Mouse (Mus musculus) embryonic facial prominence, embryonic 11.5 days (tissue): ENCODE results near the gene Ptpn18. TPM values are rescaled to one million over a fixed set of nuclear protein-coding genes. Genes with fewer than 3 reads are reported as not detected.
A peak's percentile ranks its signal among the peaks of the same experiment; 100 is the strongest.

Experiments
- ATAC-seq: fragments of 200-750 bp; cut with Nextera tagmentation; replicated peaks from 2 replicates; pipeline ENCODE4 v1.8.0; 2017; ENCODE audit warnings: low read depth; ENCODE audit not compliant: insufficient number of reproducible peaks, low FRiP score, low TSS enrichment
- DNase-seq: peaks from one replicate; pipeline ENCODE4 v3.0.0-alpha.2; 2015; ENCODE audit warnings: low spot score
- H3K27ac ChIP-seq: fragments of 300-500 bp; sonication (generic); replicated peaks from 2 replicates; pipeline ENCODE4 v1.5.1; 2014; ENCODE audit warnings: mild to moderate bottlenecking, low read depth, low read length, control low read depth
- H3K27me3 ChIP-seq: fragments of 300-500 bp; sonication (generic); 2 replicates; pipeline ENCODE4 v1.6.1; 2014; ENCODE audit warnings: mild to moderate bottlenecking, low read length, moderate library complexity, mixed read lengths; ENCODE audit not compliant: control insufficient read depth, insufficient read depth
- H3K36me3 ChIP-seq: fragments of 300-500 bp; sonication (generic); replicated peaks from 2 replicates; pipeline ENCODE4 v1.6.1; 2014; ENCODE audit warnings: low read depth, mild to moderate bottlenecking, low read length, moderate library complexity, mixed read lengths; ENCODE audit not compliant: control insufficient read depth, insufficient read depth
- H3K4me1 ChIP-seq: fragments of 300-500 bp; sonication (generic); 2 replicates; pipeline ENCODE4 v1.6.1; 2014; ENCODE audit warnings: low read length, mixed read lengths; ENCODE audit not compliant: control insufficient read depth, insufficient read depth
- H3K4me2 ChIP-seq: fragments of 300-500 bp; sonication (generic); 2 replicates; pipeline ENCODE4 v1.6.1; 2014; ENCODE audit warnings: low read depth, mild to moderate bottlenecking, control low read depth, low read length, moderate library complexity
- H3K4me3 ChIP-seq: fragments of 300-500 bp; sonication (generic); 2 replicates; pipeline ENCODE4 v1.5.1; 2014; ENCODE audit warnings: low read depth, low read length, control low read depth
- H3K9ac ChIP-seq: fragments of 300-500 bp; sonication (generic); replicated peaks from 2 replicates; pipeline ENCODE4 v1.6.1; 2014; ENCODE audit warnings: mild to moderate bottlenecking, control low read depth, low read length
- H3K9me3 ChIP-seq: fragments of 300-500 bp; sonication (generic); replicated peaks from 2 replicates; pipeline ENCODE4 v1.6.1; 2016; ENCODE audit warnings: mild to moderate bottlenecking, low read length, inconsistent platforms, mixed read lengths; ENCODE audit not compliant: control insufficient read depth
- WGBS: fragments of 180-500 bp; shearing (Covaris S2); extraction: QIAGEN DNeasy Blood & Tissue Kit; methylation state at CpG from one replicate; pipeline ENCODE4 v1.1.7; 2014; 5-methylcytosine and 5-hydroxymethylcytosine counted together
- polyA plus RNA-seq: library from polyadenylated mRNA; unstranded; fragments of >200 nt; fragmentation: Nextera tagmentation; extraction: Ambion mirVana; gene quantifications from 2 replicates; pipeline ENCODE4 v1.2.1, GENCODE M21; 2014

Gene Ptpn18
- polyA plus RNA-seq, 1 experiment from 2014 or later, result 4.2 TPM

- Histone ChIP-seq H3K9ac (peak overlapping the region; percentile 73), H3K4me3 (peak overlapping the region; percentile 73), H3K4me1 (no peaks in the 10 kb centered on the region), H3K4me2 (peak overlapping the region; percentile 61), H3K27me3 (no peaks in the 10 kb centered on the region), H3K36me3 (peaks cover 9% of the 10 kb centered on the region), H3K27ac (peak overlapping the region; percentile 62; the same call in 1 of the 2 replicates), H3K9me3 (no peaks in the 10 kb centered on the region)
- no peak; the same call in 1 of the 2 replicates for ATAC-seq
- WGBS, result 7% methylated on average over 31 of the region's 31 CpGs
- no peak for DNase-seq
Observed at GRCm38 (mm10) chr1:34439961-34440630, 19.5 kb upstream of the Ptpn18 start.

- Histone ChIP-seq H3K4me2 (no peak overlapping the region), H3K27ac (no peak overlapping the region), H3K4me1 (no peaks in the 10 kb centered on the region), H3K9me3 (no peaks in the 10 kb centered on the region), H3K4me3 (no peak overlapping the region), H3K27me3 (no peaks in the 10 kb centered on the region), H3K9ac (no peak overlapping the region), H3K36me3 (peaks cover 9% of the 10 kb centered on the region)
- no peak for ATAC-seq
- 94% methylated on average over 6 of the region's 6 CpGs for WGBS
- DNase-seq, result no peak
Observed at GRCm38 (mm10) chr1:34443124-34443523, 16.4 kb upstream of the Ptpn18 start.

- Histone ChIP-seq H3K9me3 (no peaks in the 10 kb centered on the region), H3K4me3 (no peak overlapping the region), H3K4me1 (no peaks in the 10 kb centered on the region; the same call in 1 of the 2 replicates), H3K27me3 (peaks cover 10% of the 10 kb centered on the region), H3K9ac (no peak overlapping the region), H3K27ac (no peak overlapping the region), H3K36me3 (no peaks in the 10 kb centered on the region), H3K4me2 (no peak overlapping the region)
- ATAC-seq (no peak), DNase-seq (peak; percentile 14)
- WGBS, result 35% methylated on average over 8 of the region's 8 CpGs
Observed at GRCm38 (mm10) chr1:34458431-34458830, 1.1 kb upstream of the Ptpn18 start.

- Histone ChIP-seq H3K4me2 (peak overlapping the region; percentile 89), H3K9ac (no peak overlapping the region; the same call in 1 of the 2 replicates), H3K4me1 (no peaks in the 10 kb centered on the region; the same call in 1 of the 2 replicates), H3K9me3 (no peaks in the 10 kb centered on the region), H3K27ac (no peak overlapping the region), H3K36me3 (no peaks in the 10 kb centered on the region), H3K27me3 (peaks cover 10% of the 10 kb centered on the region), H3K4me3 (peak overlapping the region; percentile 58)
- DNase-seq (peak; percentile 3), ATAC-seq (no peak)
- 2% methylated on average over 15 of the region's 15 CpGs for WGBS
Observed at GRCm38 (mm10) chr1:34460061-34460441, 489 bp downstream of the Ptpn18 start.

GRCm38 (mm10) chr1:34462766-34463165, 3.2 kb downstream of the Ptpn18 start:
- DNase-seq (peak; percentile 72), ATAC-seq (no peak)
- no peak overlapping the region for H3K9ac ChIP-seq
- H3K27ac ChIP-seq, result no peak overlapping the region
- H3K9me3 ChIP-seq, result no peaks in the 10 kb centered on the region
- H3K4me3 ChIP-seq, result no peak overlapping the region
- H3K36me3 ChIP-seq, result no peaks in the 10 kb centered on the region
- H3K27me3 ChIP-seq, result peaks cover 8% of the 10 kb centered on the region
- no peak overlapping the region for H3K4me2 ChIP-seq
- no peaks in the 10 kb centered on the region; the same call in 1 of the 2 replicates for H3K4me1 ChIP-seq
- WGBS, result 15% methylated on average over 7 of the region's 7 CpGs

- Histone ChIP-seq H3K4me1 (no peaks in the 10 kb centered on the region; the same call in 1 of the 2 replicates), H3K9ac (no peak overlapping the region), H3K27ac (no peak overlapping the region), H3K4me2 (no peak overlapping the region), H3K27me3 (no peaks in the 10 kb centered on the region; the same call in 1 of the 2 replicates), H3K9me3 (no peaks in the 10 kb centered on the region), H3K4me3 (no peak overlapping the region), H3K36me3 (no peaks in the 10 kb centered on the region)
- 87% methylated on average over 8 of the region's 8 CpGs for WGBS
- DNase-seq (no peak), ATAC-seq (no peak)
Observed at GRCm38 (mm10) chr1:34464310-34464817, 4.8 kb downstream of the Ptpn18 start.

GRCm38 (mm10) chr1:34465445-34465844, 5.9 kb downstream of the Ptpn18 start:
- Histone ChIP-seq H3K27me3 (no peaks in the 10 kb centered on the region; the same call in 1 of the 2 replicates), H3K9me3 (no peaks in the 10 kb centered on the region), H3K4me2 (no peak overlapping the region), H3K27ac (no peak overlapping the region), H3K4me3 (no peak overlapping the region), H3K36me3 (no peaks in the 10 kb centered on the region), H3K4me1 (no peaks in the 10 kb centered on the region), H3K9ac (no peak overlapping the region)
- WGBS, result 81% methylated on average over 6 of the region's 6 CpGs
- ATAC-seq (no peak), DNase-seq (no peak)

GRCm38 (mm10) chr1:34468051-34468450, 8.5 kb downstream of the Ptpn18 start:
- no peaks in the 10 kb centered on the region for H3K9me3 ChIP-seq
- no peaks in the 10 kb centered on the region for H3K4me1 ChIP-seq
- no peak overlapping the region for H3K4me2 ChIP-seq
- WGBS, result 53% methylated on average over 3 of the region's 3 CpGs
- no peak for DNase-seq
- H3K27me3 ChIP-seq, result peaks cover 4% of the 10 kb centered on the region; the same call in 1 of the 2 replicates
- ATAC-seq, result no peak
- H3K27ac ChIP-seq, result no peak overlapping the region
- H3K4me3 ChIP-seq, result no peak overlapping the region
- H3K36me3 ChIP-seq, result no peaks in the 10 kb centered on the region
- no peak overlapping the region for H3K9ac ChIP-seq
